Mouse (Mus musculus) heart, postnatal 10 days (tissue): Measurements from ENCODE around the gene Iqce. TPM values are rescaled to one million over a fixed set of nuclear protein-coding genes. Genes with fewer than 3 reads are reported as not detected.

Experiments
- DNase-seq, 2 experiments: peaks; one replicate each; pipeline ENCODE4 v3.0.0; 2021
- intact Hi-C: fragments of 180-260 bp; cut with DNase I; formaldehyde crosslinking; loops from one replicate; pipeline ENCODE4 v1.15.1; 2025
- total RNA-seq, 2 experiments: library from RNA; stranded (reverse); gene quantifications; 2 replicates each; pipeline ENCODE4 v1.2.3; 2021

Iqce gene
- total RNA-seq, 2 experiments from 2014 or later = 10.5 to 10.9 TPM

DNA sequence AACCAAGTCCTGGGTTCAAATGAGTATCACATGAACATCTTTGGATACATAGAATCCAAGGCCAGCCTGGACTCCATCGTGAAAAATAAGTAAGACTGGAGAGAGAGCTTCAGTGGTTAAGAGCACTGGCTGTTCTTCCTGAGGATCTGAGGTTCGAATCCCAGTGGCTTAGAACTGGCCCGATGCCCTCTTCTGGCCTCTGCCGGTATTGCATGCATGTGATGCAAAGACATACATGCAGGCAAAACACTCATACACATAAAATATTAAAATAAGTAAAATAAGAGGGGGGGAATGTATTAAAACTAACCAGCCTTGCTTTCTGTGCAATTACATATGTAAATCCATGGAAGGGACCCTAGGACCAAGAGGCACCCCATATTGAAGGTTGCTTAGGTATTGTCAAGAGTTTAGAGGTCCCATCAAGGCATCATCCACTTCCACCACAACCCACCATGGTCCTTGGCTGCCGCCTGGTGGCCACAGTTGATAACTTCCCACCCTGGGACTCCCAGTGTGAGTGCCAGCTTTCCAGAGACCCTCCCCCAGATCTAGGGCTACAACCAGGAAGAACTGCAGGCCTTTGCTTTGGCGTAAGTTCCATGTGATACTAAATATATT is 82.9 kb downstream of the Iqce start:
- intact Hi-C loops = loop anchor here (1.0 kb wide), 2 partner anchors 51 to 79 kb away; no protein-coding TSS in a partner anchor
- peak; percentile 81 to 90 for DNase-seq

DNA sequence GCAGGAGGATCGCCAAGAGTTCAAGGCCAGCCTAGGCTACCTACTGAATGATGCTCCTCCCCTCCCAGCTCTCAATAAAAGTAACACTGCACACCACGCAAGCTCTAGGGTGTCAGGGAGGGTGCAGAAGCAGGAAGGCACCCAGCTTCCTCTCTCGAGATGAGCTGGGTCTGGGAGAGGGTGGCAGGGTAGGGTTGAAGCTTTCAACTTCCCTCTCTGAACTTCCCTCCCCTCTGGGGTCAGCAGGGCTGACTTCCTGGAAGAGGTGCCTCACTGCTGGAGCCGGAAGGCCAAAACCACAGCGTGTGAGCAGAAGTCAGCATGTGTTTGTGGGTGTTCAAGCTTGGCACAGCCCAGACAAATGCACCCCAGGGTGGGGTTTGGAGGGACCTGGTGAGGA is 84.5 kb downstream of the Iqce start:
- intact Hi-C loops = no loop called here
- peak in 1 of 2 experiments; percentile 52 for DNase-seq

DNA sequence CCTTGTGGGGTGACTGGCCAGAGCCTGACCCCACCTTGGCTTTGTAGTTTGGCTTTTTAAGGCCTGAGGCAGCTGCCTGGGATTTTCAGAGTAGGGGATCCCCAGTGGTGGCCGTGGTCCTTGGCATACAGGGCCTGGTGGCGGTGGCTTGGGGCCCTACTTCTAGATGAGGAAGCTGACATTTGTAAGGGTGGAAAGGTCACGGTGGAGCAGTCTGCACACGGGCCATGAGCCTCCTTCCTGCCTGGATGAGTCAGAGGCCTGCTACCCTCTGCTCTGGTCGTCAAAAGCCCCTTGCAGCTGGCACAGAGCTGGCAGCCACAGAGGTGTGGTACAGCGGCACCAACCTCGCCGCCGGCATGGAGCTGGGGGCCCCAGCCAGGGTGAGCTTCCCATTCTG is 85.5 kb downstream of the Iqce start:
- DNase-seq = no peak
- intact Hi-C loops = no loop called here

DNA sequence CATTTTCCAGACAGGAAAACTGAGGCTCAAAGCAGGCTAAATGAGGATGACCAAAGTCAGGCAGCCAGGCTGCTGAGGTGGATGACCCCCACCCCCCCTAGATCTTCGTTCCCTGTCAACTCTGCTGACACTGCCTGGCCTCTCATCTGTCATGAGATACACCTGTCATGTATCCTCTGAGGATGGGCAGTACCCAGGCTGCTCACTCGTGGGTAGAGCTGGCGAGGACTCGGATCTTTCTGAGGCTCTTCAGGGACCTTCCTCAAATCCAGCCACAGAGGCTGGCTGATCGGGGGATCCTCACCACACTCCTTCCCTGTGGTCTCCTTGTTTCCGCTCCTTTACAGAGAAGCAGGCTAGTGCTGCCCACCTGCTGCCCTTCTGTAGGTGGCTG is 86.1 kb downstream of the Iqce start:
- intact Hi-C loops = no loop called here
- no peak for DNase-seq

DNA sequence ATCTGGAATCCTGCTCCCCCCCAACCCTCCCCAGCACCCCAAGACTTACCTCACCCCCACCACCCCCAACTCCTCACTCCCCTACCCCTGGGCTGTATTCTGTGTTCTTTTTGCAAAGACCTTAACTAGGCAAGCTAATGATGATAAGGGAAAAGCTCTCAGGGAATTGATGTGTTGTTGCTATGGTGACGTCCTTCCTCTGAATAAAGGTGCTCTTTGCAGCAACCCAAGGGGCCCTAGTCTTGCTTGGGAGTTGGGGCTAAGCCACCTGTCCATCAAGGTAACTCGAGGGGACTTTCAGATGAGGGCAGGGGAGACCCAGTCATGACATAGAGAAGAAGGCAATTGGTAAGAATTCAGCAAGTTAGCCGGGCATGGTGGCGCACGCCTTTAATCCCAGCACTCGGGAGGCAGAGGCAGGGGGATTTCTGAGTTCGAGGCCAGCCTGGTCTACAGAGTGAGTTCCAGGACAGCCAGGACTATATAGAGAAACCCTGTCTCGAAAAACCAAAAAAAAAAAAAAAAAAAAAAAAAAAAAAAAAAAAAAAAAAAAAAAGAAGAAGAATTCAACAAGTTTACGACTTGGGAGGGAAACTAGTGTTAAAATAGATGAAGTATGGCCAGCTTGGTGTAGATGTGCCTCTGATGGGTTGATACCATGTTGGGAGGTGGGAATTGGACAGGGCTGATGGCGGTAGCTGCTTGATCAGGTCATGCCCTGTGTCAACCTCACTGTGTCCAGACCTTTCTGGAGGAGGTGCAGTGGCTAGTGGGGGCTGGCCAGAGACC is 86.7 kb downstream of the Iqce start:
- no peak for DNase-seq
- intact Hi-C loops = no loop called here

DNA sequence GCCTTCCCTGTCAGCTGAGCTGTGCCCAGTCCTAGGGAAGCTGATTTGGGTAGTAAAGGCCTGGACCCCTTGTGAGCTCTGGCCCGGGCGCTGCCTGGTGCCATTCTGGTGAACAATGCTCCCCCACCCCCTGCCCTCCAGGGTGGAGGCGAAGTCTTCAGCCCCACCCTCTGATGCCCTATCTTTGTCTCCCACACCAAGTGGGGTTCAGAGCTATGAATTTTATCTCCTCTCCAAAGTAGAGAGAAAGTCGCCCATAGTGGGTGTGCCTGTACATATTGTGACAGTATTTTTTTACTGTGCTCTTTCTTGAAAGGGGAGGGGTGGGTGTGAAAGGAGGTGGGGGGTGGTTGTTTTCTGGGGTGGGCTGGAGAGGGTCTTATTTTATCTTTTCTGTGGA is 87.3 kb downstream of the Iqce start:
- intact Hi-C loops = no loop called here
- DNase-seq = no peak

DNA sequence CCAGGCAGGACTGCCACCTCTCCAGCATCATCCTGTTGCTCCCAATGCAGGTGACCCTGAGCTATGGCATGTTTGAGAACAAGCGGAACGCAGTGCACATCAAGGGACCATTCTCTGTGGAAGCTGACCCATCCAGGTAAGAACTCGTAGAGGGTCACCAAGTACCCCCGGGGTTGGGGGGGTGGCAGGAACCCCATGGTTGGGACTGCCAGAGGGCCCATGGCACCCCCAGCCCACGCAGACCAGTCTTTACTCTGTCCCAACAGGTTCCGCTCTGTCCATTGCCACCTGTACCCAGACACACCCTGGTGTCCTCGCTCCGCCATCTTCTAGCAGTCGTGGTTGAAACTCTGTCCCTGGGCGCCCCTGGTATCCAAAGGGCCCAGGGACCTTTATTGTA is 88.0 kb downstream of the Iqce start:
- intact Hi-C loops = no loop called here
- DNase-seq = no peak

DNA sequence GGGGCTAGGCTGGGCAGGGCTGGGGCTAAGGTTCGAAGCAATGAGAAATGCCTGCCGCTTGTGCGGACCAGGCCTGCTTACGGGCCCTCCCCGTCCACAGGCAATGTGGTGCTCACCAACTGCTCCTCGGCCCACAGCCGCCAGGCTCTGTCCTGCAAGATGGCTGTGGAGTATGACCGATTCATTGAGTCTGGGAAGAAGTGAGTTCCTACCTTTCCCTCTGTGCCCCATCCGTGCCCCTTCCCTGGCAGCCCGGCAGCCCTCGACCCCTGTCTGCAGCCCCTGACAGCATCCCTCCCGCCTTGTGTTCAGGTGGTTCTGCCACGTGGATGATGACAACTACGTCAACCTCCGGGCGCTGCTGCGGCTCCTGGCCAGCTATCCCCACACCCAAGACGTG is 90.0 kb downstream of the Iqce start:
- no peak for DNase-seq
- intact Hi-C loops = no loop called here

Other genes starting within 250 kb of the Iqce start
- gene Chst12, start 196.8 kb downstream of the Iqce start, total RNA-seq = 1 to 10 TPM; 7.5 to 8.2 TPM
- not detected for gene Grifin, start 137.3 kb downstream of the Iqce start, total RNA-seq
- gene Lfng, start 95.1 kb downstream of the Iqce start, total RNA-seq = 10 to 100 TPM; 14.1 to 15.7 TPM
- gene Ttyh3, start 53.3 kb downstream of the Iqce start, total RNA-seq = 10 to 100 TPM; 58.4 to 61.4 TPM
- 10 to 100 TPM in 1 of 2 experiments, 1 to 10 TPM in 1; 9.6 to 10.8 TPM for gene Brat1, start 2.6 kb upstream of the Iqce start, total RNA-seq
- gene Amz1, start 21.7 kb upstream of the Iqce start, total RNA-seq = under 1 TPM; 0.74 to 0.84 TPM
- 10 to 100 TPM; 87.4 to 89.9 TPM for gene Gna12, start 128.1 kb upstream of the Iqce start, total RNA-seq